Mouse (Mus musculus): ENCODE data around the gene Dnase2b.

- TF ChIP-seq GATA1 (IDR thresholded peaks at IDR 0.05; ENCODE audit: borderline replicate concordance, low read length) (no peak), FLI1 (IDR thresholded peaks at IDR 0.05; ENCODE audit: low read length) (no peak)
Measured at GRCm38 (mm10) chr3:146649311-146649894, 34.0 kb upstream of the Dnase2b start.
